Mouse (Mus musculus) olfactory bulb, adult 2 months (tissue): Measurements from ENCODE around the gene Igfbp4.

Source experiments
- CTCF ChIP-seq: fragments of 200-500 bp; IDR thresholded peaks from 2 replicates; pipeline ENCODE4 v1.5.1; 2012; ENCODE audit warnings: low read depth, mild to moderate bottlenecking, low read length, moderate library complexity; ENCODE audit not compliant: insufficient read depth
- POLR2A ChIP-seq: fragments of 200-500 bp; IDR thresholded peaks from 2 replicates; pipeline ENCODE4 v1.6.1; 2012; ENCODE audit warnings: mild to moderate bottlenecking, low read depth, low read length, moderate library complexity; ENCODE audit not compliant: insufficient read depth

GRCm38 (mm10) chr11:98998776-98999175, 42.3 kb upstream of the Igfbp4 start:
- TF ChIP-seq POLR2A = no peak
- TF ChIP-seq CTCF = no peak
